Mouse (Mus musculus): Measurements from ENCODE around the gene Atrx. TPM values are rescaled to one million over a fixed set of nuclear protein-coding genes. Genes with fewer than 3 reads are reported as not detected.

Atrx gene
- 100 to 1,000 TPM; 122 to 128 TPM for total RNA-seq (2023)

GRCm38 (mm10) chrX:105928861-105929477 lies at the start of gene Atrx:
Atrx (minus strand) TSS chrX:105929403.

GRCm38 (mm10) chrX:105764162-105765004 lies 164.8 kb downstream of the Atrx start, which contains the start of gene Fgf16:
Fgf16 (plus strand) TSS chrX:105764279.

Other genes starting within 250 kb of the Atrx start
- gene Fgf16, start 165.1 kb downstream of the Atrx start, total RNA-seq (2023), result not detected
- 10 to 100 TPM; 26.5 to 36.6 TPM for gene Magt1, start 82.5 kb upstream of the Atrx start, total RNA-seq (2023)
- gene Cox7b, start 86.3 kb upstream of the Atrx start, total RNA-seq (2023), result 100 to 1,000 TPM; 101 to 112 TPM
- gene Atp7a, start 97.9 kb upstream of the Atrx start, total RNA-seq (2023), result 10 to 100 TPM; 28.9 to 29.7 TPM
- gene Tlr13, start 213.8 kb upstream of the Atrx start, total RNA-seq (2023), result 100 to 1,000 TPM; 138 to 152 TPM